Mouse (Mus musculus): ENCODE results near the gene Zfp319. TPM values are rescaled to one million over a fixed set of nuclear protein-coding genes. Genes with fewer than 3 reads are reported as not detected.

Gene Zfp319
- total RNA-seq, 2 experiments from 2014 or later: 2.8 to 3.2 TPM

DNA sequence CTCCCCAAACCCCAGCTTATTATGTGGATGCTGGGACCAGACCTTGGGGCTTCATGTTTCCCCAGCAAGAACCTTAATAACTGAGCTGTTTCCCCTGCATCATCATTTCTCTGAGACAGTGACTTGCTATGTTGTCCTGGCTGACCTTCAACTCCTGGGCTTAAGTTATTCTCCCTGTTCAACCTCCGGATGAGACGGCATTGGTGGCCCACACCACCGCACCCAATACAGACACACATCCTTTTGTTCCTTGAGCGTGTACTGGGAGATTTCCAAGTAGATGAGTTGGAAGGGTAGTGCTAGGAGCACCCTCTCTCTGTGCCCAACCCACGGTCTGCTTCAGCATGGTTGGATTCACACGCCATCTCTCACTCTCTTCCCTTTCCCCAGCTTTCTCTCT, 17.9 kb downstream of the Zfp319 start:
- no peak for DNase-seq (ENCODE audit: low spot score)

DNA sequence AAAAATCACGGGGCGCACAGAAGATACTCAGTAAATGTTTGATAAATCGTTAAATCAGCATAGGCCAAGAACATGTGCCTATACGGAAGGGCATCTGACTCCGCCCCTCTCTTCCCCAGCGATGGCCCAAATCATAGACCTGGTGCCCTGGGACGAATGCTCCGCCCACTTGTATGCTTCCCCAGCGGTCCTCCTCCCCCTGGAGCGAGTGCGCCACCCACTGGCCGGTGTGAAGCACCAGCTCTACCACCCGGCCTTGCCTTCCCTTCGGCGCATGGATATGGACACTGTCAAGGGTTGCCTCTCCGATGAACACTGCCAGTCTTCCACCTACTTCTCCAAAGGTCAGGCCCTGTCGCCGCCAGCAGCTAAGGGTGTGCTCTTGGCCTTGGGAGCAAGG, 18.9 kb downstream of the Zfp319 start:
- DNase-seq (ENCODE audit: low spot score): peak; percentile 19

- no peak for DNase-seq (ENCODE audit: low spot score)
Measured at GRCm38 (mm10) chr8:95310342-95310970, 21.3 kb downstream of the Zfp319 start, which contains the start of gene Tepp. Gene Tepp (plus strand): TSS chr8:95310566.

- no peak for DNase-seq (ENCODE audit: low spot score)
Measured at GRCm38 (mm10) chr8:95306431-95306830, 25.3 kb downstream of the Zfp319 start, which contains the start of gene Cngb1. Gene Cngb1 (minus strand): TSS chr8:95306585.

DNA sequence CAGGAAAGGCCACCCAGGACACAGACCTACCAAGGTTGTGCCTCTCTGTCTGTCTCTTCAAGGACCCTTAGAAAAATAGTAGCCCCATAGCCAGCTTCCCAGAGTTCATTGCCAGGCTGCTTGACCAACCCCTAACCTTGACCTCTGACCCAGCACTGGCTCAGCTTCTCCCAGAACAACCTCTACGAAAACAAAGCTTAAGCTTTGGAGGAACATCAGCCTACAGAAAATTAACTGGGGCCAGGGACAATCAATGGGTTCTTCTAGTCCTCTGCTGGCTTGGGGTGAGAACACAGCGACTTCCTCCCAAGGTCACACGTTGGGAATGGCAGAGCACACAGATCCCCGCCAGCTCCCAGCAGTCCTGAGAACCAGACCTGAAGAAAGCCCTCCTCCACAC, 26.2 kb downstream of the Zfp319 start:
- DNase-seq (ENCODE audit: low spot score): no peak

- peak; percentile 30 for DNase-seq (ENCODE audit: low spot score)
Measured at GRCm38 (mm10) chr8:95302410-95302809, 29.3 kb downstream of the Zfp319 start.

GRCm38 (mm10) chr8:95293891-95294290, 37.9 kb downstream of the Zfp319 start:
- DNase-seq (ENCODE audit: low spot score): peak; percentile 22

DNA sequence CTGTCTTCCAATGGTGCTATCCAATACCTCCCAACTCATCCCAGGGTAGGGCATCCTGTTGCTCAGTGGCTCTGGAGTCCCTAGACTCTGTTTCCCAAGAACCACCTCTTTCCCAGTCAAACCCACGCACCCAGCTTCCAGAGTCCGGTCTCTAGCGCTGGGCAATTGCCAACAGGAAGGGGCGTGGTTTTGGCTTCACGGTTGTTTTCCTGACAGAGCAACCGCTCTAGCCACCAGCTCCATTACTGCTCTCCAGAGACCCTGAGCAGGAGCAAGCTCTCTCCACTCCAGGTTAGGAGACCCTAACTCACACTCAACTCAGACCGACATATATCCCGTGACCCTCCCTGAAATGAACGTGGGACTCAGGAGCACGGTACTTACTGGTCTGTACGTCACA, 38.6 kb downstream of the Zfp319 start:
- peak; percentile 87 for DNase-seq (ENCODE audit: low spot score)

- no peak for DNase-seq (ENCODE audit: low spot score)
Measured at GRCm38 (mm10) chr8:95289066-95289650, 42.6 kb downstream of the Zfp319 start.

- DNase-seq (ENCODE audit: low spot score): no peak
Measured at GRCm38 (mm10) chr8:95281493-95281892, 50.3 kb downstream of the Zfp319 start.

Other genes starting within 250 kb of the Zfp319 start
- gene Kifc3, start 129.1 kb downstream of the Zfp319 start, total RNA-seq (2021): 10 to 100 TPM in 1 of 2 experiments, 1 to 10 TPM in 1; 8.7 to 14.5 TPM
- gene Cngb1, start 25.4 kb downstream of the Zfp319 start, total RNA-seq (2021): under 1 TPM; 0.05 to 0.07 TPM
- not detected for gene Tepp, start 21.4 kb downstream of the Zfp319 start, total RNA-seq (2021)
- gene Usb1, start 334 bp upstream of the Zfp319 start, total RNA-seq (2021): 1 to 10 TPM; 4.8 to 5.7 TPM
- gene Mmp15, start 20.3 kb upstream of the Zfp319 start, total RNA-seq (2021): 10 to 100 TPM; 16.8 to 17.8 TPM
- gene Cfap20, start 102.9 kb upstream of the Zfp319 start, total RNA-seq (2021): 1 to 10 TPM; 6.0 to 6.5 TPM
- gene Csnk2a2, start 158.1 kb upstream of the Zfp319 start, total RNA-seq (2021): 10 to 100 TPM; 24.2 to 24.7 TPM
- not detected for gene Ccdc113, start 202.1 kb upstream of the Zfp319 start, total RNA-seq (2021)
- gene Prss54, start 244.4 kb upstream of the Zfp319 start, total RNA-seq (2021): not detected

Data from gastrocnemius, adult 18-20 months (tissue).